Mouse (Mus musculus) Patski (cell line): Measurements from ENCODE around the gene Reep1. TPM values are rescaled to one million over a fixed set of nuclear protein-coding genes. Genes with fewer than 3 reads are reported as not detected.

Experiments used
- ATAC-seq: fragments of 100-300 bp; one replicate; pipeline ENCODE4 v1.8.0; 2021
- CTCF ChIA-PET: fragments of 350-600 bp; sonication (Branson Sonifier 250); formaldehyde crosslinking; loops from one replicate; lab custom pipeline; 2022; ENCODE audit warnings: inconsistent platforms; lab: Charles Lee
- POLR2A ChIA-PET: fragments of 350-600 bp; sonication (Branson Sonifier 250); formaldehyde crosslinking; loops from one replicate; lab custom pipeline; 2022; ENCODE audit warnings: antibody characterized with exemption, inconsistent platforms; lab: Charles Lee
- DNase-seq: peaks from one replicate; pipeline ENCODE4 v3.0.0-alpha.2; 2011; ENCODE audit warnings: low read depth, low spot score
- H3K27me3 ChIP-seq: fragments of 371-371 bp; one replicate; pipeline ENCODE4 v1.5.1; 2021
- CTCF ChIP-seq: fragments of 100-300 bp; IDR thresholded peaks from one replicate; pipeline ENCODE4 v1.5.1; 2021
- in situ Hi-C: fragments of 300-500 bp; cut with MboI; formaldehyde crosslinking; loops from 3 replicates; pipeline ENCODE4 v1.11.1; 2018; ENCODE audit warnings: low pct_unique_long_range_greater_than_20kb, mixed read lengths
- polyA plus RNA-seq: library from polyadenylated mRNA; unstranded; gene quantifications from one replicate; pipeline ENCODE4 v1.2.3, GENCODE M21; 2021

Gene Reep1
- polyA plus RNA-seq, 1 experiment from 2014 or later = 2.0 TPM

DNA sequence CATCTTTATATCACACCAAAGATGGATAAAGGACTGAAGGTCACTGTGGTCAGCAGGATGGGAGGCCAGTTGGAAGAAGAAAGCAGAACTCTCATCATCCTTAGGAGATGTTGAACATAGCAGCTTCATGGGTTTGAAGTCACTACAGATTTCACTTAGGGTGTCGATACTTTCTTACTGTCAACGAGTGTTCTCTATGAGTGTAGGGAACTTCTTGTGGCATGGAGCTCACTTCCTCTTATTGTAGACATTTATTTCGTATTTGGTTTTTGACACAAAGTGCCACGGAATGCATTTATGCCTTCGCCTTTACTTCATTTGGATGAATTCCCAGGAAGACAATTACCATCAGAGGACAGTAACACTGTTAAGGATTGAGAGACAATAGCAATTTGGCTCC, 28.7 kb downstream of the Reep1 start:
- in situ Hi-C loops = no loop called here
- peaks cover 12% of the 10 kb centered on the region for H3K27me3 ChIP-seq
- DNase-seq (no peak), ATAC-seq (no peak)
- no peak for TF ChIP-seq CTCF
- CTCF ChIA-PET = interaction anchor here (1.4 kb wide), 1 partner anchor 10 kb away, joined by 3 read pairs; no protein-coding TSS in a partner anchor
- POLR2A ChIA-PET = no interaction called here

DNA sequence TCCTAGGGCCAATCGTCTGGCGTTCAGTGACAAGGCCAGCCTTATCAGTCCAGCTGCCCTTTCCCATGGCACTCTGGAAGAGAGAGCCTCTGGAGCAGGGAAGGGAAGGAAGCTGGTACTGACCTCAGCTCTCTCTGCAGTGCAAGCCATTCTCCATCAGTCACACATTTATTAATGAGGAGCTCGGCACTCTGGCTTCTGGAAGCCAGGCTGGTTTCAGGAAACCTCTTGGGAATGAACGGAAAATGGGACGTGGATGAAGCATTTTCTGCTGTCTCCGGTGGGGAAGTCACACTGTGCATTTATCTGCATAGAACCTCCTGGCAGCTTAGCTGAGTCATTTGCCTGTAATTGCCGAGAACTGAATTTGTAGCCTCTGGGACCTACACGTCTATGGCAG, 29.8 kb downstream of the Reep1 start:
- no peak for TF ChIP-seq CTCF
- ChIA-PET POLR2A (no interaction called here), CTCF (no interaction called here)
- ATAC-seq = no peak
- in situ Hi-C loops = no loop called here
- peaks cover 16% of the 10 kb centered on the region for H3K27me3 ChIP-seq
- DNase-seq = no peak

DNA sequence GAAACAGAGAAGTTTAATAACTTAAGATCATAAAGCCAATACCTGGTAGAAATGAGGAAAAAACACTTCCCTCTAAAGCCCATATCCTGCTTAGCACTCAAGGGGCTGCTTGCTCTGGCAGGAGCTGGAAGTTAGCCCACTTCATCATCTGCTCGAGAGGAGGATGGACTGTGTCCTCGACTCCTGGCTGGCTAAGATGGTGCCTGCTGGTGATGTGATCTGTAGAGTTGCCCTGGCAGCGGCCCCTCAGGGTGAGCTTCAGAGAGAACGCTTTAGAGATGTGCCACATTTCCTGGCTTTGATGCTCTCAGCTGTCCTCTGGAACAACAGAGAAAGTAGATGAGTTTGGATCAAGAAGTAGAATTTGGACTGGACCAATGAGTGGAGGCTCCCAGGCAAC, 31.2 kb downstream of the Reep1 start:
- ChIA-PET CTCF (no interaction called here), POLR2A (no interaction called here)
- peaks cover 24% of the 10 kb centered on the region for H3K27me3 ChIP-seq
- ATAC-seq = no peak
- in situ Hi-C loops = no loop called here
- no peak for TF ChIP-seq CTCF
- no peak for DNase-seq

DNA sequence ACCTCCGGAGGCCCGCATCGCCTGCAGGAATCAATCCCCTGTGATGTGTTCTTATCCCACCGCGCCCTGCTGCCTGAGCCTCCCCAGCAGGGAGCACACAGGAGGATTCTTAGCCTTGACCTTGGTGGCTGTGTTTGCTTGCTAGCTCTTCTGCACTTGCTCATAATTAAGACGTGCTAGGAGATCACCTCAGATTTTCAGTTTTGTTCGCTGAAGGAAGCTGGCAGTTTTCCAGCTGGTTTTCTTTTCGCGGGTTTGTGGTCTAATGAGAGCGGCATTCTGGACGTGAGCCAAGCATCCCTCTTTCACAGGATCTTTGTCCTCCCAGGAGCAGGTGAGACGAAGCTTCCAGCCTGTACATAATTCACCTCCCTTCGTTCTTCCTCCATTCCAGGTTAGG, 33.6 kb downstream of the Reep1 start:
- CTCF ChIA-PET = interaction anchor here (0.9 to 1.8 kb wide), 4 partner anchors 9 to 45 kb away, joined by 3 read pairs; no protein-coding TSS in a partner anchor
- in situ Hi-C loops = no loop called here
- TF ChIP-seq CTCF = no peak
- H3K27me3 ChIP-seq = peaks cover 22% of the 10 kb centered on the region
- POLR2A ChIA-PET = no interaction called here
- DNase-seq (no peak), ATAC-seq (no peak)

DNA sequence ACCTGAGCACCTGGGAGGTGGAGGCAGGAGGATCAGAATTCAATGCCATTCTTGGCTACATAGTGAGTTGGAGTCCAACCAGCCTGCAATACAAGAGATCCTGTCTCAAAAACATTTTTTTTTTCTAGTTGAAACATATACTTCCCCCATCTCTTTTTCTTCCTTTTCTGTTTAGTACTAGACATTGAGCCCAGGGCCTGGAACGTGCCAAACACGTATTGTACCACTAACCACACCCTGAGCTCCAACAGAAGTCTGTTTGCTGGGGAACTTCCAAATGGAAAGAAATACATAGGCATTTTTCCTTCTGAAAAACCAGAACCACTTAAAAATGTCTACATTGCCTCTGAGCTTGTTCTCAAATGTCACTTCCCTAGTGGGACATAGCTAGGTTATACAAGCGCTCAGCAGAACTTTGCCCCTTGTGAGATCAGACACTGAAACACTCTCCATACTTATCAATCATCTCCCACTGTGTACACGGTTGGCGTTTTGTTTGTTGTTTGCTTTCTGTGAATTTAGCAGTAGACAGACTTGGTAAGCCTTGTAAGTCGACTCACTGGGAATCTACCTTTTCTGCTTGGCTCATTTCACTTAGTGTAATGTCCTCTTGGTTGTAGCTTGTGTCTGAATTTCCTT, 34.8 kb downstream of the Reep1 start:
- in situ Hi-C loops = no loop called here

DNA sequence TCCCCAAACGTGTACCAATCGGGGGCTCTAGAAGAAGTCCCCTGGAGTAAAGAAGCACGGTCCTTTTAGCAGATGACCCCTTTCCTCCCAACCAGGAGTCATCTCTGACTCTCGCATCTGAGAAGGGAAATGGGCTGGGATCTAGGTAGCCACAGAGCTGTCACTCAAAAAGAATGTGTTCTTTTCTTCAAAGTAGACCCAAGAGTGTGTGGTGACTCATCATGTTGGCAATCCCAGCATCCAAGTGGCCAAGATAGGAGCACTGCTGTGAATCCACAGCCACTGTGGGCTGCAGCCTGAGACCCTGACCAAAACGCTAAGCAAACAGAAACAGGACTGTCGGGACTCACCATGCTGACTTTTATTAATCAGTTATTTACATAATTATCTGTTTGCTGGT, 37.6 kb downstream of the Reep1 start:
- no peak for TF ChIP-seq CTCF
- POLR2A ChIA-PET = no interaction called here

More for the DNA sequence above, 34.8 kb downstream of the Reep1 start:
- DNase-seq = no peak
- POLR2A ChIA-PET = no interaction called here
- peaks cover 22% of the 10 kb centered on the region for H3K27me3 ChIP-seq
- CTCF ChIA-PET = no interaction called here
- ATAC-seq = no peak
- no peak for TF ChIP-seq CTCF

DNA sequence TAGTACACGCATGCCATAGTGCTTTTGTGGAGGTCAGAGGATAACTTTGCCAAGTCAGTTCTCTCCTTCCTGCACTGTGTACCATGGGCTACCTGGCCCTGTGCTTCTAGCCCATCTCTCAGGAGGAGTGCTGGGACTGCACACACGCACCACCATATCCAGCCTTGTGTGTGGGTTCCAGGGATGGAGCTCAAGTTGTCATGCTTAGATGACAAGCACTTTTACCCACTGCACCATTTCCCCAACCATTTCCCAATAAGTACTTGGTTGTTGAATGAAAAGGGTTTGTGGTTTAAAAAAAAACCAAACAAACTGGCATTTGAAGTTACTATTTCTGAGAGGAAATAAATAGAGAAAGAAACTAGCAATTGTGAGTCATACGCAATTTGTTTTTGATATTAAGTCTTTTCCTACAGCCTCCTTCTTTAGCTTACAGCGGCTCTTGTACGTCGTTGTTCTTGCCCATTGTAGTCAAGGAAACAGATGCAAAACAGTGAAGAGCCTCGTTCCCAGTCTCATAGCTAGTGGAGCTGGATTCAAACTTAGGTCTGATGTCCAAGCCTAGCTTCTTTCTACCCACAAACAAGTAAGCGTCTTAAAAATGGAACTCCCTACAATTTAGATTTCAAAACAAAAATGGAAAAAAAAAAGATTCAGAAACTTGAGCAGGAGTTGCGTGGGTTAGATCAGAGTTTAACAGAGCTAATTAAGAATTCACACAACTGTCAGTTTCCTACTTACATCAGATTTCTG, 38.3 kb downstream of the Reep1 start:
- ChIA-PET POLR2A (no interaction called here), CTCF (interaction anchor here (1.4 kb wide), 1 partner anchor 10 kb away, joined by 3 read pairs; no protein-coding TSS in a partner anchor)
- TF ChIP-seq CTCF = no peak
- in situ Hi-C loops = no loop called here
- no peak for ATAC-seq
- no peak for DNase-seq
- H3K27me3 ChIP-seq = peaks cover 25% of the 10 kb centered on the region

More for the DNA sequence above, 37.6 kb downstream of the Reep1 start:
- CTCF ChIA-PET = interaction anchor here (1.4 kb wide), 1 partner anchor 9 kb away, joined by 3 read pairs; no protein-coding TSS in a partner anchor
- in situ Hi-C loops = no loop called here
- H3K27me3 ChIP-seq = peaks cover 27% of the 10 kb centered on the region
- DNase-seq (no peak), ATAC-seq (no peak)

DNA sequence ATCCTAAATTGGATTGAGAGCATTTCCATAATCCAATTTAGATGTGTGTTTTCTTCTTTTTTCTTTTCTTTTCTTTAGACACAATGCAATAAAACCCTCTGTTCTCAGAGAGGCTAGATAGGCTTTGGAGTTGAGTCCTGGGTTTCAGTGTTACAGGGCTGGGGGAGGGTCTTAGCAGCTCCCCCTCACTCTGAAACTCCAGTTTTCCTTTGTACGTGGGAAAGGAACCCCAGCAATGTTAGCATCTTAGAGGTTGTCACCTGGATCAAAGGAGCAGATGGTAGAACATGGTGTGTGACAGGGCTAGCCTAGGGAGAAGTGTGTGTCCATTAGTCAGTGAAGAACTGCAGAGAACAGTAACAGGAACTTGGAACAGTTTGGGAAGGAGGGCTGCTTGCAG, 38.9 kb downstream of the Reep1 start:
- ATAC-seq (no peak), DNase-seq (no peak)
- in situ Hi-C loops = no loop called here
- POLR2A ChIA-PET = no interaction called here
- CTCF ChIA-PET = interaction anchor here (1.4 kb wide), 1 partner anchor 10 kb away, joined by 3 read pairs; no protein-coding TSS in a partner anchor
- peaks cover 24% of the 10 kb centered on the region for H3K27me3 ChIP-seq
- TF ChIP-seq CTCF = no peak

DNA sequence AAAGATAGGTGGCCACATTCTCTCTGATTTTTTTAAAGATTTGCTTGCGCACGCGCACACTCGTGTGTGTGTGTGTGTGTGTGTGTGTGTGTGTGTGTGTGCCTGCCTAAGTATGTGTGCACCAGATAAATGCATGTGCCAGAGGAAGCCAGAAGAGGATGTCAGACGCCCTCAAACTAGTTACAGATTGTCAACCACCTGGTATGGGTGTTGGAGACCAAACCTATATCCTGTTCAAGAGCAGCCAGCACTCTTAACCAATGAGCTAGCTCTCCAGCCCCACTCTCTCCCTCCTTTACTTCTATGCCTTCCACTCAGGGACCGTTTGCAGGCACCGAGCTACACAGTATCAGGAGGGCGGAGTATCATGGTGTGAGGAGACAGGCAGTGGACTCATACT, 39.5 kb downstream of the Reep1 start:
- ATAC-seq (no peak), DNase-seq (no peak)
- CTCF ChIA-PET = no interaction called here
- H3K27me3 ChIP-seq = peaks cover 24% of the 10 kb centered on the region
- in situ Hi-C loops = no loop called here
- POLR2A ChIA-PET = interaction anchor here (0.7 kb wide), 1 partner anchor 147 kb away, joined by 5 read pairs; no protein-coding TSS in a partner anchor
- TF ChIP-seq CTCF = no peak

DNA sequence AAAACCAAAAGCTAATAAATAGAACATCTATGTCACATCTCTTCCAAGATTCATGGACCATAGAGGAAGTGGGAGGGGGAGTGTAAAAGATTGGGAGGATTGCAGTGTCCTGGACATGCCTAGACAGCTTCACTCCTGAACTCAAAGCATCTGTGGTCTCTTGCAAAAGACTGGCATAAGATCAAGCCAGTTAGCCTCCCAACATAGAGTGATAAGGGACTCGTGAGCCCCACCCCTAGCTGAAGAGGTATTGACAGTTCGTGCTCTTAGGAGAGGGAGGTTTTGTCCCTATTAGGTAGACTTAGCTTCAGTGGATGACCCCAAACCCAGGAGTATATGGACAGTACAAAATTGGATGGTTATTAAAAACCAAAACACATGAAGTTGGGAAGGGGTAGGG, 44.2 kb downstream of the Reep1 start:
- in situ Hi-C loops = no loop called here
- POLR2A ChIA-PET = no interaction called here
- peaks cover 11% of the 10 kb centered on the region for H3K27me3 ChIP-seq
- no peak for TF ChIP-seq CTCF
- ATAC-seq (no peak), DNase-seq (no peak)
- CTCF ChIA-PET = interaction anchor here (0.7 kb wide), 1 partner anchor 159 kb away, joined by 3 read pairs; no protein-coding TSS in a partner anchor

DNA sequence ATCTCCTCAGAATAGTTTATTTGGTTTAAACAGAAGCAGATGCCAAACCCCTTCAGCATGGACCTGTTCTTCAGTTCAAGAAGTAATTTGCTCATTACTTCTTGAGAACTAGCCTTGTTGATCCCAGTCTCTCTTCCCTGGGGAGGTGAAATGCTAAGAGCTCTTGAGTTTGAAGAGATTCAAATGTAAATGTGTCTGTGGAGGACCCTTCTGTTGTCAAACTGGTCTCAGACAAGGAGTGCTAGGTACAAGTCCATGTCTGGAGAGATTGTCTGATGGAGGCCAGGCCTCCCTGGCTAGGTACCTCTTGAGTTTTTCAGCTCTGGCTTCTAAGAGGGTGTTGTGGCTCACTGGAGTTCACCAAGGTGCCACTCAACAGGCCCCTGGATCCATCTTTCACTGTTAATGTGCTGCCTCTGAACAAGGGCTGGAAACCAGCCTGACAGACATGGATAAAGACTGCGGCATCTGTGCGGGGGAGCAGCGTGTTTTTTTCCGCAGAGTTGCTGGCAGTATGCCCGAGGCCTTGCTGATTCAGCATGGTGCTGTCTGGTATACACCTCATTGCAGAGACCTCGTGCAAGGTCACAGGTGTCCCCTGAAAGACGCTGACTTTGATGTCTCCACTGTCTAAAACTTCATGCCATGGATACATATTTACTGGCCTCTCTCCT, 45.6 kb downstream of the Reep1 start:
- in situ Hi-C loops = no loop called here
- no peak for TF ChIP-seq CTCF
- DNase-seq (no peak), ATAC-seq (no peak)
- POLR2A ChIA-PET = no interaction called here
- CTCF ChIA-PET = interaction anchor here (1.1 kb wide), 1 partner anchor 9 kb away, joined by 3 read pairs; no protein-coding TSS in a partner anchor
- H3K27me3 ChIP-seq = peaks cover 11% of the 10 kb centered on the region
